Mouse (Mus musculus) embryonic fibroblast, embryonic 13.5 days (primary cell): ENCODE results near the gene Mapt. TPM values are rescaled to one million over a fixed set of nuclear protein-coding genes. Genes with fewer than 3 reads are reported as not detected.

Experiments
- H3K27ac ChIP-seq: 2 replicates; pipeline ENCODE4 v1.5.1; 2012; ENCODE audit warnings: low read length, control low read depth, inconsistent platforms; ENCODE audit not compliant: insufficient read depth
- H3K4me1 ChIP-seq: 2 replicates; pipeline ENCODE4 v1.6.1; 2011; ENCODE audit warnings: low read length; ENCODE audit not compliant: control insufficient read depth, insufficient read depth
- H3K4me3 ChIP-seq: 2 replicates; pipeline ENCODE4 v1.5.1; 2011; ENCODE audit warnings: mild to moderate bottlenecking, control low read depth, low read length; ENCODE audit not compliant: insufficient read depth
- CTCF ChIP-seq: IDR thresholded peaks from 2 replicates; pipeline ENCODE4 v1.5.1; 2011; ENCODE audit warnings: mild to moderate bottlenecking, control low read depth, low read length, moderate library complexity, borderline replicate concordance; ENCODE audit not compliant: insufficient read depth
- POLR2A ChIP-seq: IDR thresholded peaks from 2 replicates; pipeline ENCODE4 v1.6.1; 2011; ENCODE audit warnings: low read depth, mild to moderate bottlenecking, control low read depth, low read length, moderate library complexity
- polyA plus RNA-seq: library from polyadenylated mRNA; stranded (reverse); fragments of >200 nt; gene quantifications from 2 replicates; pipeline ENCODE4 v1.2.4, GENCODE M21; 2011; ENCODE audit warnings: low read depth; ENCODE audit not compliant: missing spikeins, insufficient read length

Gene Mapt
- polyA plus RNA-seq, 1 experiment = 0.26 TPM

DNA sequence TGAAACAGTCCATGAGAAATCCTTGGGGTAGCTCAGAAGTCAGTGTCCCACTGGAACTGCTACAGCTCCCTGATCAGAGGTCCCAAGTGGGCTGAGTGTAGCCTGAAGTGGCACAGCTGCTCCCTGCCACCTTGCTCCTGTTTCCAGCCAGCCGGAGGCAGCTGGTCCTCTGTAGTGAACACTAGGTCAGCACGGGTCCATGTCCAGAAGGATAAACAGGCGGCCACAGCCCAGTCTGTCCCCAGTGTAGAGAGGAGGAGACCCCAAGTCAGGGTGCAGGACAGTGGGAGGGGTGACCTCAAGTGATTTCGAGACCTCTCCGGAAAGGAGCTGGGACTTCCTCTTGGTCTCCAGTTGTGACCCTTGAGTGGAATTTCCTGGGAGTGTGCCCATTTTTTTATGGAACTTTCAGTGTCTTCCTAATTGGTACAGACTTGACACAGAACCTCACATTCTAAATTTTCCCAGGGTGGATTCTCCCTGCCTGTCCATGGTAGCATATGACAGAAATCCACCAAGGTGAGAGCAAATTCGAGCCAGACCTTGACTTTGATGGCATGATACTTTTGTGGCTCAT is 16.0 kb downstream of the Mapt start:
- Histone ChIP-seq H3K4me1 (no peaks in the 10 kb centered on the region; the same call in 1 of the 2 replicates), H3K4me3 (no peak overlapping the region), H3K27ac (no peak overlapping the region)
- TF ChIP-seq POLR2A (no peak), CTCF (no peak)

DNA sequence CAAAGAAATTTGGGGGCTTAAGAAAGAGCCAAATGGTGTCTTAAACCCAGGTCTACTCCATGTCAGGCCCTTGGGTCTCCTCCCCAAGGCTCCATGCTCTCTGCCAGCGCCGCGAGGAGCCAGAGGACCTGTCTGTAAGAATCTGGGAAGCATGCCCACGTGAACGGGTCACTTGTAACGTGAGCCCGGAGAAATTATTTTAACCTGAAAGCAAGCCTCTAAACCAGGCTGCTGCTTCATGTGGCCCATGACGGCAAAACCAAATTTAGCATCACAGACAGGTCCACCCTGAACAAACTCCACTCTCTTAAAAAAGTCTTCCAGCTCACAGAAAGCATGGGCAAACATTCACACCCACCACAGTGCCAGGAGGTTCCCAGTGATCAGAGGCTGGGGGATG is 18.2 kb downstream of the Mapt start:
- no peak for TF ChIP-seq CTCF
- no peak for TF ChIP-seq POLR2A
- Histone ChIP-seq H3K4me3 (no peak overlapping the region), H3K4me1 (no peaks in the 10 kb centered on the region; the same call in 1 of the 2 replicates), H3K27ac (no peak overlapping the region)

DNA sequence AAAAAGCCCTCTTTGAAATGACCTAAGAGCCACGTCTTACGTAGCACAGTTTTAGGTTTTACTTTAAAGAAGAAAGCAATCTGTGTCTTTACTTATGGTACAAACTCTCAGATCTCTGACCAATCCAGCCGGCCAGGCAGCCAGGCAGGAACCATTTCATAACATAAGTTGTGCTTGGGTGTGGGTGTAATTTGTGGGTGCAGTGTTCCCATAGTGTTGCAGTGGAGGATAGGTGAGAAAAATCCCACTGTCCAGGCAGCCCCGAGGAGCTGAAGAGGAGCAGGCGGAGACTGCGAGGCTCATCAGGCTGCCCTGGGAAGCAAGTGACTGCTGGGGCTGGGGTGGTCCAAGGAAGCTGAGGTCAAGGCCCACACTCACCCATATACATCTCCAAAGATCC is 19.9 kb downstream of the Mapt start:
- H3K4me3 ChIP-seq = no peak overlapping the region
- TF ChIP-seq POLR2A (no peak), CTCF (no peak)
- H3K4me1 ChIP-seq = no peaks in the 10 kb centered on the region; the same call in 1 of the 2 replicates
- no peak overlapping the region for H3K27ac ChIP-seq

DNA sequence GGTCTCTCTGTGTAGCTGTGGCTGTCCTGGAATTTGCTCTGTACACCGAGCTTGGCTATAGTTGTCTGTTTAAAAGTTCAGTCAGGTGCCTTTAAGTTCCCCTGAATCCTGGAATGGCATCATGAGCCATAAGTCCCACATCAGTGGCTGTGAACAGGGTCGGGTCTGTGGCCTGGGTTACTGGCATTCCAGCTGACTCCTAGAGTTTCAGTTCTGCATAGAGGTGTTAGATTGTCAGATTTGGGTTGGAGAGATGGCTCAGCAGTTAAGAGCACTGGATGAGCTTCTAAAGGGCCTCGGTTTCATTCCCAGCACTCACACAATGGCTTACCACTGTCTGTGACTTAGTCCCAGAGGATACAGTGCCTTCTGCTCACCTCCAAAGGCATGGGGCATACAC is 20.9 kb downstream of the Mapt start:
- Histone ChIP-seq H3K4me3 (no peak overlapping the region), H3K4me1 (no peaks in the 10 kb centered on the region), H3K27ac (no peak overlapping the region)
- TF ChIP-seq POLR2A = no peak
- no peak for TF ChIP-seq CTCF

DNA sequence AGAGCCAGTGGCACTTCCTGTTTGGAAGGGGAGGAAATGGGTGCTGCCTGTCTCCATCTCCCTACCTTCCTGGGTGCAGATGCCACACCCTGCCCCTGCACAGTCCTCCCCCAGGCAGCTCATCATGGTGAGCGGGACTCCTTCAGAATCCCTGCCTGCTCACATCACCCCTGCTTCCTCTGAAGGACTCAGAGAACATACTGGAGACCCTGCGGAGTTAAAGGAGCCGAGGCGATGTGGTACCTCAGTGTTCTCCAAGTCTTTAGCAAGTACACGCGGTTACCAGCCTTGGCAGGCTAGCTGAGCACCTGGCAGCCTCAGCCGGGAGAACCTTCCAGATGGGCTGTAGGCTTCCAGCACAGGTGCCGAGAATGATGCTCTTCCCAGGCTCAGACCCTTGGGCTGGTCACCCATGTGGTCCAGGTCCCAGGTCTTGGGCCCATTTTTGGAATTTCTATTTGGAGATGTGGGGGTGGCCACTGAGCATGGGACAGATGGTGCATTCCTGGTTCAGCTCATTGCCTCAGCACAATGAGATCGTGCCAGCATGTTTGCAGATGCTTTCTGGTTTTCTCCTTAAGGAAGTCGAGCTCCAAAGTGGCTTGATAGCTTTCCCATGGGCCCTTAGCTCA is 23.3 kb downstream of the Mapt start:
- no peak overlapping the region for H3K27ac ChIP-seq
- H3K4me3 ChIP-seq = no peak overlapping the region
- no peak for TF ChIP-seq POLR2A
- no peak for TF ChIP-seq CTCF
- H3K4me1 ChIP-seq = no peaks in the 10 kb centered on the region

DNA sequence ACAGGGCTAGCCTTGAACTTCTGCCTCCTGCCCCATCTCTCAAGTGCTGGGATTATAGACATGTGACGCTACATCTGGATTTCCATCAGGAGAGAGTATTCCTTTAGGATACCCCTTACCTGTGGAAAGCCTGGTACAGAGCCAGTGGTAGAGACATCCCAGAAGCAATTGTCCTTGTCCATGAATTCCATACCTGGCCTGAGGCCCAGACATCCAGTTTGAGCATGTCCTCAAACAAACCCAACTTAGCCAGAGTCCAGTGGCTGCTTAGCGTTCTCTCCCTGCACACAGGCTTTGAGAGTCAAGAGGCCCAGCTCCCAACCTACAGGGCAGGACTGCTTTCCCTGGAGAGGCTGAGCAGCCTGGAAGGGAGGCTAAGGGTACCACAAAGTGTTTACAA is 25.0 kb downstream of the Mapt start:
- TF ChIP-seq POLR2A (no peak), CTCF (no peak)
- H3K4me1 ChIP-seq = no peaks in the 10 kb centered on the region
- no peak overlapping the region for H3K27ac ChIP-seq
- H3K4me3 ChIP-seq = no peak overlapping the region

DNA sequence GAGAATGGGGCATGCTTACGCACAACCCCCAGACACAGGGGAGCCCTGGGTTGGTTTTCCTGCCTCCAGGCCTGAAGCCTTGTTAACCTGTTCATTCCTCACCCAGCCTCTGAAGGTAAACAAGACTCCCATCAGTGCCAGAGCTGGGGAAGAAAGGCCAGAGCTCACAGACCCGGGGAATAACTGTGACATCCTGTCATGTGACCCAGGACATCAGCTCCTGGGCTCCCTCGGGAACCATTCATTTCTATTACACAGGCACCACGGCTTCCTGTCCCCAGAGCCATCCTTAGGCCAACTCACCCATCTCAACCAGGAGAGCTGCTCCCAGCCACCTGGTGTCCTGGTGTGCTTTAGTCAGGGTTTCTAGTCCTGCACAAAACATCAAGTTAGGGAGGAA is 27.8 kb downstream of the Mapt start:
- Histone ChIP-seq H3K4me1 (no peaks in the 10 kb centered on the region), H3K27ac (no peak overlapping the region), H3K4me3 (no peak overlapping the region)
- TF ChIP-seq CTCF (no peak), POLR2A (no peak)

DNA sequence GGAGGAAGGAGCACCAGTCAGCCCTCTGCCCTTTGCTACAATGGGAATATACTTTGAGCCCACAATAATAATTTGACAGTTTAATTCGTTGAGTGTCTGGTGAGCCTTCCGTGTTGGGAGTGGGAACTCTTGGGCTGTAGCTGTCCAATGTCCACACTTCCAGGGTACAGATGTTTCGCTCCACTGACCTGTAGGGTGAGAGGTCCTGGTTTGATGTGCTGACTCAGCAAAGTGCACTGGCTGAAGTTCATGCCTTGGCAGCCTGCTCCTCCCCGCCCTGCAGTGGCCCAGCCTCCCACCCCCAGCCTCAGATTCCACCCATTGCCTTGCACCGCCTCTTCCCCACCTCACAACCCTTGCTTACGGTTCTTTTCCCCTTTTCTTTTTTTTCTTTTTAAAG is 33.5 kb downstream of the Mapt start:
- Histone ChIP-seq H3K27ac (no peak overlapping the region), H3K4me3 (no peak overlapping the region), H3K4me1 (no peaks in the 10 kb centered on the region)
- TF ChIP-seq CTCF (no peak), POLR2A (no peak)

DNA sequence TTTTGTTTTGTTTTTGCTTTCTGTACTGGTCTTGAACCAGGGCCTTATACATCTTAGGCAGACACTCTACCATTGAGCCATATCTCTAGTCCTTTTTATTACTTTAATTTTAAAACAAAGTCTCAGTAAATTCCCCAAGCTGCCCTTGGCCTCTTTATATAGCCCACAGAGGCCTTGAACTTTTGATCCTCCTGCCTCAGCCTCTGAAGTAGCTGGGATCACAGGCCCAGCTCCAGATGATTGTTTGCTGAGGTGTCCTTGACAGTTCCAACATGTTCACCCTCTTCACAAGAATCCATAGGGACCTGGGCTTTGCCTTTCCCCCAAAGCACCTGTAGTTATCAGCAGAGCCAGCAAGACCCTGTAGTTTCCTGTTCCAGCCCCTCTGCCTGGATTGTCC is 34.5 kb downstream of the Mapt start:
- no peak overlapping the region for H3K4me3 ChIP-seq
- H3K27ac ChIP-seq = no peak overlapping the region
- TF ChIP-seq POLR2A = no peak
- no peak for TF ChIP-seq CTCF
- H3K4me1 ChIP-seq = no peaks in the 10 kb centered on the region

DNA sequence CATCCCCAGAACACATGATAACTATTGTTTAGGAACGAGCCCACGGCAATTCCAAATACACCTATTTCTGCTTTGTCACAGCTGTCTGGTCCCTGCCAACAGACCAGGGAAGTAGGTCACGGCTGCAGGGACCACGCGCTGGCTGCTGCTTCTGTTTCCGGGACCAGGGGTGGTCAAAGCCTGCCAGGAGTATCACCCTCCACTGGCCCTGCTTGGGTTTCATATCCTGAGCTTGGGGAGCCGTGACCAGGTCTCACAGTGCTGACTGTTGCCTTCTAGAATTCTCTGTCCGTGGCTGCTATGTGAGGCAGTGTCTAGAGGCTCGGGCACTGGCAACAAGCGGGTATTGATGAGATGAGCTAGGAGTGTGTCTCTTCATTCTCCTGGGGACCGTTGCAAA is 36.2 kb downstream of the Mapt start:
- TF ChIP-seq POLR2A (no peak), CTCF (no peak)
- no peaks in the 10 kb centered on the region for H3K4me1 ChIP-seq
- no peak overlapping the region for H3K27ac ChIP-seq
- H3K4me3 ChIP-seq = no peak overlapping the region

DNA sequence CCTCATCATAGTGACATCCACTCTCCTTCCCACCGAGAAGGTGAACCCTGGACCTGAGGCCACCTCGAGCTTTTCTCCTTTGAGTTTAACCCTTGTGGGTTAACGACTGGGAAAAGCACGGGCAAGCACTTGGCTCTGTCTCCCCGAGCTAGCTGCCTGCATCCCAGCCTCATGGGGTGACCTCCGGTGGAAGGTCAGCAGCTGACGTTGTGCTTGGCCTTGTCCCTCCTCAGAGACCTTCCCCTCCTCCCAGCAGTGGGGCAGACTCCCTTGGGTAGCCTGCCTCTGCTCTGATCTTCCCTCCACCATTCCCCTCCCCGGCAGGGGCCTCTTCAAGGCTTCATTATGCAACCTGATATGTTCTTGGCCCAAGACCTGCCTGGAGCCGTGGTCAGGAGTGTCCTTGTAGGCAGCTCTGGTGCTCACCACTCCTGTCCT is 38.2 kb downstream of the Mapt start:
- Histone ChIP-seq H3K27ac (no peak overlapping the region), H3K4me1 (no peaks in the 10 kb centered on the region), H3K4me3 (no peak overlapping the region)
- TF ChIP-seq CTCF (no peak), POLR2A (no peak)
